Mouse (Mus musculus) intestine, postnatal 0 days (tissue): ENCODE measurements around the gene Adm2. TPM values are rescaled to one million over a fixed set of nuclear protein-coding genes. Genes with fewer than 3 reads are reported as not detected.

Source experiments
- ATAC-seq: fragments of 200-750 bp; cut with Nextera tagmentation; 2 replicates; pipeline ENCODE4 v1.8.0; 2017; ENCODE audit warnings: mild to moderate bottlenecking, moderate TSS enrichment, moderate library complexity
- H3K27ac ChIP-seq: fragments of 300-500 bp; sonication (generic); 2 replicates; pipeline ENCODE4 v1.5.1; 2014; ENCODE audit warnings: mild to moderate bottlenecking, low read depth, low read length, moderate library complexity
- H3K27me3 ChIP-seq: fragments of 300-500 bp; sonication (generic); replicated peaks from 2 replicates; pipeline ENCODE4 v1.6.1; 2014; ENCODE audit warnings: low read length, mixed read lengths; ENCODE audit not compliant: control insufficient read depth, insufficient read depth
- H3K36me3 ChIP-seq: fragments of 300-500 bp; sonication (generic); 2 replicates; pipeline ENCODE4 v1.6.1; 2014; ENCODE audit warnings: mild to moderate bottlenecking, moderate library complexity; ENCODE audit not compliant: control insufficient read depth, insufficient read depth
- H3K4me1 ChIP-seq: fragments of 300-500 bp; sonication (generic); replicated peaks from 2 replicates; pipeline ENCODE4 v1.6.1; 2014; ENCODE audit warnings: antibody characterized with exemption, low read length, mixed read lengths; ENCODE audit not compliant: control insufficient read depth, insufficient read depth
- H3K4me2 ChIP-seq: fragments of 300-500 bp; sonication (generic); replicated peaks from 2 replicates; pipeline ENCODE4 v1.6.1; 2014; ENCODE audit warnings: low read depth, mild to moderate bottlenecking, moderate library complexity
- H3K4me3 ChIP-seq: fragments of 300-500 bp; sonication (generic); 2 replicates; pipeline ENCODE4 v1.5.1; 2014; ENCODE audit warnings: low read depth, low read length
- H3K9ac ChIP-seq: fragments of 300-500 bp; sonication (generic); 2 replicates; pipeline ENCODE4 v1.6.1; 2014; ENCODE audit warnings: mild to moderate bottlenecking, low read depth, low read length
- H3K9me3 ChIP-seq: fragments of 300-500 bp; sonication (generic); 2 replicates; pipeline ENCODE4 v1.6.1; 2016; ENCODE audit warnings: mixed run types; ENCODE audit not compliant: control insufficient read depth
- CTCF ChIP-seq: sonication (generic); IDR thresholded peaks from 2 replicates; pipeline ENCODE4 v1.5.1; 2016; ENCODE audit warnings: low read depth, mild to moderate bottlenecking, control low read depth, antibody characterized with exemption, moderate library complexity
- WGBS: fragments of 180-500 bp; shearing (Covaris S2); extraction: QIAGEN DNeasy Blood & Tissue Kit; methylation state at CpG from one replicate; pipeline ENCODE4 v1.1.7; 2014; 5-methylcytosine and 5-hydroxymethylcytosine counted together
- polyA plus RNA-seq: library from polyadenylated mRNA; unstranded; fragments of >200 nt; fragmentation: Nextera tagmentation; extraction: Ambion mirVana; gene quantifications from 2 replicates; pipeline ENCODE4 v1.2.1, GENCODE M21; 2015

Adm2 gene
- polyA plus RNA-seq, 1 experiment from 2014 or later = 0.14 TPM

DNA sequence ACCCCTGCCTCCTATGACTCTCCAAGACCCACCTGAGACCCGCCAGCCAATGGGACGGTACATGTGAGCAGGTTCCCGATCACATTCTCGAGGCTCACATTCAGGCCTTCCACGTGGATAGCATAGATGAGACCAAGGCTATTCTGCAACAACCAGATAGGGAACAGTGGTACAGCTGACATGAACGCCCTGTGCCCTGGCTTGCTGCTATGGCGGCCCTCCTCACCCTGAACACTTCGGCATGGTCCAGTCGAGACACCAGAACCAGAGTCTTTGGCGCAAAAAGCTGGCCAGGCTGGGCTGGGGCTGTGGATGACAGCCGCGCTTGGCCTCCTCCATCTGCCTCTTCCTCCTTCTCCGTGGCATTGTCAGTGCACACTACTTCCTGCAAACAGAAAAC lies 15.1 kb upstream of the Adm2 start:
- Histone ChIP-seq H3K4me1 (no peaks in the 10 kb centered on the region), H3K9ac (no peak overlapping the region), H3K27me3 (no peaks in the 10 kb centered on the region), H3K36me3 (peaks cover 40% of the 10 kb centered on the region), H3K4me3 (no peak overlapping the region), H3K27ac (no peak overlapping the region), H3K9me3 (no peaks in the 10 kb centered on the region), H3K4me2 (no peak overlapping the region)
- TF ChIP-seq CTCF = no peak
- 86% methylated on average over 13 of the region's 13 CpGs for WGBS
- no peak for ATAC-seq

DNA sequence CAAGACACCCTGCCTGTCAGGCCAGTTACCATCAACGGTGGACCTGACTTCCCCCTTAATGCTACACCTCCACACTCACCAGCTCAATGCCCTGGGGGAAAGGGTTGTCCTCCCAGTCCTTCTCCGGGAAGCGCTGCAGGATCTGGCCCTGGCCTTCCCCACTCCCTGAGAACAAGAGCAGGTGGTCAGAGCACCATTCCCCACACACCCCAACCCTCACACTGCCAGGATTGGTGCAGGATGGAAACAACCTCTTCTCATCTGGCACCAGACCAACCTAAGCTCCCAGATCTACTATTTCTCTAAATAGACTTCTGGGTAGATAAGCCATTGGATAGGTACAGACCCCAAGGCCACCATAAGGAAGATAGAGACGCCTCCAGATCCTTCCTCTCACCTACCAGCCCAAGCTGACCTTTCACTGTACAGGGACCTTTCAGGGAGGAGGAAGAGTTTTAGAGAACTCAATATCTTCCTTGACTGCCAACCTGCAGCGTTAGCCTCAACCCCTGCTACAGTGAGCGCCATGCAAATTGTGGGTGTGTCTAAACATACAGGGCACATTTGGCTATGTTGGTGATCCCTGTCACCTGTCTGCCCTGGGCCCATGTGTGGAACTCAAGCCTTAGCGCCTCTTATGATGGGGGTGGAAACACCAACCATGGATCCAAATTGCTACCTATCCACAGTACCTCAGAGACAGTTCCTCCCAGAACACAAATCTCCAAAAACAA lies 13.9 kb upstream of the Adm2 start:
- no peak for ATAC-seq
- 71% methylated on average over 7 of the region's 7 CpGs for WGBS
- H3K27ac ChIP-seq = no peak overlapping the region

DNA sequence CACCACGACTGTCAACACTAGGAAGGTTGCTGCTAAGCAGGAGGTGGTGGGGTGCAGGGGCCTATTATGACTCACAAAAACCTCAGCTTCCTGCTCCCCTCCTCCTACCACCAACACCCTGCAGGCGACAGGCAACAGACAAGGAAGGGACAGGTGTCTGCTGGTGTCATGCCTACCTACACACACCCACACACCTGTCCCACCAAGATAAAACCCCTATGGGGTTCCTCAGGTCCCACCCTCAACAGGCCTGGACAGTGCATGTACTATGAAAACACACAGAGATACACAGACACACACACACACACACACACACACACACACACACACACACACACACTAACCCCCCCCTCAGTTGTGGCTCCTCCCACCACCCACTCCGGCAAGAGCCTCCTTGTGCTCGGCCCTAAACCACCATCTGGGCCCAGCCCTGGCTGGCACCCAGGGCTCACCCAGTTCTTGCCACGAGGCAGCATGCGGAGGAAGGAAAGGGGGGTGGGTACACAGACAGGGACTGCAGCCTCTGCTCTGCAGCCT lies 12.5 kb upstream of the Adm2 start:
- Histone ChIP-seq H3K36me3 (peaks cover 16% of the 10 kb centered on the region; the same call in 1 of the 2 replicates), H3K9me3 (no peaks in the 10 kb centered on the region), H3K4me1 (peaks cover 6% of the 10 kb centered on the region; the same call in 1 of the 2 replicates), H3K4me2 (no peak overlapping the region), H3K27ac (no peak overlapping the region), H3K9ac (no peak overlapping the region), H3K27me3 (no peaks in the 10 kb centered on the region), H3K4me3 (no peak overlapping the region)
- ATAC-seq = no peak
- TF ChIP-seq CTCF = no peak
- WGBS = 54% methylated on average over 6 of the region's 6 CpGs

More for the DNA sequence above, 13.9 kb upstream of the Adm2 start:
- no peak overlapping the region for H3K9ac ChIP-seq
- no peaks in the 10 kb centered on the region; the same call in 1 of the 2 replicates for H3K4me1 ChIP-seq
- TF ChIP-seq CTCF = no peak
- H3K4me2 ChIP-seq = no peak overlapping the region
- H3K36me3 ChIP-seq = peaks cover 29% of the 10 kb centered on the region
- no peaks in the 10 kb centered on the region for H3K27me3 ChIP-seq
- H3K4me3 ChIP-seq = no peak overlapping the region
- H3K9me3 ChIP-seq = no peaks in the 10 kb centered on the region

DNA sequence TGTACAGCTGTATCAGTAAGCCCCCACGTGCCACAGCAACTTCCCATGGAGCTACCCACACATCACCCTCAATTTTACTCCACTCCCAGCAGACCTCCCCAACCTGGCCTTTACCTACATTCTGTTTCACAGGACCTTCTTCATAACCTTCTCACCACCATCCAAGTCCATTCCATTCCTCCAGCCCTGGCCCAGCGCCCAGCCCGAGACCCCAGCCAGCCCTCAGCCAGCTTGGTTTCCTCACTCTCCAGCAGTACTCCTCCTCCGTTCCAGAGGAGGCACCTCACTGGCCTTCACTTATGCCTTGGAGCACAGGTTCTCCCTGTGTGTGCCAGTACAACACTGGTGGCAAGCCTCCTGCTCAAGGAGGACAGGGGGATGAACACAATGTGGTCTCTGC lies 9.2 kb upstream of the Adm2 start:
- Histone ChIP-seq H3K27ac (no peak overlapping the region), H3K9ac (no peak overlapping the region), H3K4me1 (peaks cover 6% of the 10 kb centered on the region; the same call in 1 of the 2 replicates), H3K9me3 (no peaks in the 10 kb centered on the region), H3K36me3 (no peaks in the 10 kb centered on the region), H3K4me3 (no peak overlapping the region), H3K27me3 (no peaks in the 10 kb centered on the region), H3K4me2 (peak overlapping the region; percentile 91; the same call in 1 of the 2 replicates)
- TF ChIP-seq CTCF = no peak
- 67% methylated on average over 4 of the region's 4 CpGs for WGBS
- no peak for ATAC-seq

DNA sequence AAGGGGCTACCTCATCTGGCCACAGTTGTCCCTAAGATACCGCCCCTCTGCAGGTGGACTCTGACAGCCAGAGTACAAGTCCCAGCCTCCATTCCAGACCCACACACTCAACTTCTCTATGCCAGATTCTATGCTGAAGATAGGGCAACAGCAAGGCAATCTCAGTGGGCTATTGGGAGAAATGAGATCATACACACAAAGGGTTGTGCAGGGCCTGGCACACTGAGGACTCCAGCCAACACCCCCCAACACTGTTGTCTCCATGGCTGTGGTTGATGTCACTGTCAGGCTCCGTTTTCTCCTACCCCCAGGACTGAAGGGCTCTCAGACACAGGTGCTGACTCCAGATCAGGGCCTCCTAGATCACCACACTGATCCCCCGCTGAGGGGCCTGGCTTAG lies 8.4 kb upstream of the Adm2 start:
- peak overlapping the region; percentile 99 for H3K4me3 ChIP-seq
- peak overlapping the region; percentile 92 for H3K9ac ChIP-seq
- TF ChIP-seq CTCF = no peak
- H3K27ac ChIP-seq = no peak overlapping the region
- peaks cover 6% of the 10 kb centered on the region; the same call in 1 of the 2 replicates for H3K4me1 ChIP-seq
- H3K27me3 ChIP-seq = no peaks in the 10 kb centered on the region
- no peak for ATAC-seq
- no peaks in the 10 kb centered on the region for H3K36me3 ChIP-seq
- peak overlapping the region; percentile 91 for H3K4me2 ChIP-seq
- no peaks in the 10 kb centered on the region for H3K9me3 ChIP-seq
- WGBS = 32% methylated on average over 3 of the region's 3 CpGs

DNA sequence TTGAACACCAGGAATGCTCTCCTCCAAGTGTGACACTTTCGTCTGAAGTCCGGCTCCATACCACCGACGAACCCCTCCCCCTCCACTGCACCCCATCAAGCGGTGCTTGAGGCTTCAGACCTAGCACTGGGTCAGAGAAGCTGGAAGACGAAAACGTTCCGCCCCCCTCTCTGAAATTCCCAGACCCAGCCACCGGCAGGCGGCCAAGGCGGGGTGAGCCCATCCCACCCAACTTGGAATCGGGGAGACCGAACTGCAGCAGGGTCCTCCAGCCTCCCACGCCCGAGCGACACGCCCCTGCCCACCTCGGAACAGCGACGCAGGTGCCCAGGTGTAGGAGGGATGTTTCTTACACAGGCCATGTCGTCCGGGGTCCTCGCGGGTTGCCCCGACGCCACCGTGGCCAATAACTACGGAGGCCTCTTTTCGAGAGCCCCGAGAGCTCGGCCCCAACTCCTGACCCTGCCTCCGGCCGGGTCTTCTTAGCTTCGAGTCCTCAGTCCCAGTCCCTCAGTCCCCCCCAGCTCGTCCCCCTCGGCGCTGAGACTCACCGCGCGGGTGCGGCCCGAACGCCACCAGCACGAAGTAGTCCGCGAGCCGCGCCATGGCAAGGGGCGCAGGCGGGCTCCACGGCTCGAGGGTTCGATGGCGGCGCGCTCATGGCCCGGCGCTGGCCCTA lies 7.9 kb upstream of the Adm2 start:
- H3K27ac ChIP-seq = peak overlapping the region; percentile 35; the same call in 1 of the 2 replicates
- no peaks in the 10 kb centered on the region for H3K36me3 ChIP-seq
- WGBS = under 1% methylated on average over 57 of the region's 58 CpGs
- H3K4me3 ChIP-seq = peak overlapping the region; percentile 99
- peaks cover 6% of the 10 kb centered on the region; the same call in 1 of the 2 replicates for H3K4me1 ChIP-seq
- H3K9ac ChIP-seq = peak overlapping the region; percentile 92
- H3K4me2 ChIP-seq = peak overlapping the region; percentile 91
- H3K9me3 ChIP-seq = no peaks in the 10 kb centered on the region
- H3K27me3 ChIP-seq = no peaks in the 10 kb centered on the region
- TF ChIP-seq CTCF = peak; percentile 48
- peak; percentile 44 for ATAC-seq
